Mouse (Mus musculus): Measurements from ENCODE around the gene Smyd4.

GRCm38 (mm10) chr11:75343096-75343495 lies 5.1 kb upstream of the Smyd4 start:
- TF ChIP-seq CTCF (IDR thresholded peaks at IDR 0.05) (no peak), EP300 (IDR thresholded peaks at IDR 0.05) (no peak)

Measured in lung, postnatal 0 days (tissue).